In genomic region chr14:62037917-62038316, GRCm38 (mm10) we compare ENCODE assay signal across 19 mouse cellular contexts.
"Had no signal": no experiment of that assay in that cellular context is flagged by ENCODE, and none has a peak within 500 bp of the region (broad histone marks: within the 10 kb centered on the region; RNA-seq: fewer than 3 reads in every experiment).

No protein-coding gene starts in this region.

- H3K4me3 ChIP-seq: layer of hippocampus, adult 2 months; left cerebral cortex, adult 2 months; liver, embryonic 13.5 days; megakaryocyte, embryonic 14.5 days; midbrain, embryonic 10.5 days; midbrain, embryonic 13.5 days; myocyte; neural tube, embryonic 13.5 days; stomach, embryonic 15.5 days had no signal

- H3K27ac ChIP-seq: kidney, postnatal 0 days; layer of hippocampus, adult 2 months; left cerebral cortex, adult 2 months; liver, embryonic 13.5 days; midbrain, embryonic 10.5 days; midbrain, embryonic 13.5 days; neural tube, embryonic 13.5 days; stomach, embryonic 15.5 days had no signal

- DNase-seq: kidney, postnatal 25 days; layer of hippocampus, adult 9-11 months; layer of hippocampus, postnatal 36 days; liver, embryonic 13.5 days; lung, adult 2 months; lung, postnatal 14 days; right cerebral cortex, postnatal 25 days; spleen, adult 18-20 months; thymus, postnatal 25 days had no signal

- ATAC-seq: midbrain, embryonic 13.5 days; midbrain, embryonic 16.5 days had no signal

- H3K36me3 ChIP-seq: liver, embryonic 13.5 days; midbrain, embryonic 10.5 days; midbrain, embryonic 13.5 days; neural tube, embryonic 13.5 days; stomach, embryonic 15.5 days had no signal
